Mouse (Mus musculus): Measurements from ENCODE around the gene Ing4.
A peak's percentile ranks its signal among the peaks of the same experiment; 100 is the strongest.

DNA sequence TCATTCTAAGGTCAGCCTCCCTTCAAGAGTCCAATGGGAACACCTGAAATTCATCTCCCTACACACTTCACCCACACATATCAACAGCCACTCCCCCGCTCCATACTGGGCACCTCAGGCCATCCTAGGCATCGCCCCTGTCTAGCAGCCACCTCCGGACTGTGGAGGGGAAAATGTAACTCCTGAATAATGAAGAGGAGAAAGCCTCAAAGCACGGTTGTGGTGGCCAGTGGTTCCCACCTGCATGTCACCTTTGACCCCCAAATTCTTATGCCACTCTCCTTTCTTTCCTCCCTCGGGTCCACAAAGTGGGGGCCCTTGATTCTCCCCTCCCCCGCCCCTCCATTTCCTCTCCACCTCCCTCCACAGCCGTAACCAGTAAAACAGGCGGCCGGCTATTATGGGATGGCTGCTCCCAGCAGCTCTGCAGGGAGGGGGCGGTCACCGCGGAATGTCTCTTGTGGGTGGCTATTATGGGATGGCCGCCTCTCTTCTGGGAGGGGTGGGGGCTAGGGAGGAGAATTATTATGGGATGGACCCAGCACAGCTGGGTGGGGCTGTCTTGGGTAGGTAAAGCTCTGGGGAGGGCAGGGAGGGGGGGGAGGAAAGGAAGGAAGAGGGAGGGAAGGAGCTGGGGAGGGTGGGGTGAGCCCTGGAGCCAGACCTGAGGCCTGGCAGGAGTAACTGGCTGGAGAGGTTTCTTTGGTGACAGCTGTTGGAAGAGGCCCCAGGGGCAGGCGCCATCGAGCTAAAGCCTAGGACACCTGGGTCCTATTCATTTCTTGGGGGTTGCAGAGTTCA lies 50.2 kb downstream of the Ing4 start:
- TF ChIP-seq CTCF (IDR thresholded peaks at IDR 0.05; ENCODE audit: borderline replicate concordance, insufficient read depth, low read length) (no peak), POLR2A (IDR thresholded peaks at IDR 0.05; ENCODE audit: low read depth, low read length) (0 out of 2 replicates have a peak, but pooled peaks have one; percentile 29)
